Mouse (Mus musculus): ENCODE results near the gene Fhl3. TPM values are rescaled to one million over a fixed set of nuclear protein-coding genes. Genes with fewer than 3 reads are reported as not detected.

Gene Fhl3
- 2.5 TPM in 2 replicates for polyA plus RNA-seq (2015; fragmentation: Nextera tagmentation; extraction: Ambion mirVana)

DNA sequence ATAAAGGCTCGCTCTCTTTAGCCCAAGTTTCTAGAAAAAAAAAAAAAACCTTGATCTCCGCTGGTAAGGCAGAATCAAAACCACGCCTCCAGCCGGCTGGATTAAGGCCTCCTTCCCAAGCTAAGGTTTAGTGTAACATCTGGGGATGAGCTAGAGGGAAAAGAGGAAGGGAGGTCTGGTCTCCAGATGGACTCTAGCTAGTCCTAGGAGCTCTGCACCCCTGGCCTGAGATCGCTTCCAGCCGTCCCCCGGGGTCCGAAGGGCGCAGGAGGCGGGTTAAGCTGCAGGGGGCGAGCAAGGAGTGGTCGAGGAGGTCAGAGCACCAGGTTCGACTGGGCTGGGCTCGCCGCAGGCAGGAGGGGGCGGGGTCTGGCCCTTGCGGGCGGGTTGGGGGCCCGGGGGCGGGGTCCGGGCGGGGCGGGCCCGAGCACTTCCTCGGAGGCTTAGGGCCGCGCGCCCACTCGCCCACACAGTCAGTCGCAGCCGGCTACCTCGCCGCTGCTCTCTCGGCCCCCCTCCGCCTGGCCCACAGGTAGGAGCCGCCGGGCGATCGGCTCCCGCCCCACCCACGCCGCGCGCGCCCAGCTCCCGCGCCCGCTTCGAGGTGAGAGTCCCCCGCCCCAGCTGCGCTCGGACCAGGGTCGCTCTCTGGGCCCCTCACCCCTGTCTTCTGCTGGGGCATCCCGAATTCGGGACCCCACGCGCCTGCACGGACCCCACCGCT lies at the start of gene Fhl3:
Gene Fhl3, plus strand, starts transcription at position 454 of the 724 bp plus-strand sequence.
- Histone ChIP-seq H3K27ac (ENCODE audit: low read length) (peak within 1 kb of the TSS; percentile 53), H3K9me3 (replicated peaks; ENCODE audit: control insufficient read depth, low read length) (no peaks in the 10 kb centered on the region), H3K36me3 (ENCODE audit: control insufficient read depth, insufficient read depth) (no peaks in the 10 kb centered on the region), H3K4me2 (ENCODE audit: low read depth, low read length) (peak within 1 kb of the TSS; percentile 72), H3K9ac (ENCODE audit: low read depth, low read length) (peak within 1 kb of the TSS; percentile 70), H3K4me3 (ENCODE audit: low read depth, low read length) (peak within 1 kb of the TSS; percentile 69), H3K4me1 (ENCODE audit: control insufficient read depth, low read depth, low read length) (peaks cover 38% of the 10 kb centered on the region), H3K27me3 (ENCODE audit: control insufficient read depth, insufficient read depth, low read depth, low read length) (peaks cover 15% of the 10 kb centered on the region)
- peak; percentile 79 for ATAC-seq (ENCODE audit: low read depth)
- WGBS (ENCODE audit: insufficient replicate concordance), result under 1% methylated on average over 35 of the region's 59 CpGs

DNA sequence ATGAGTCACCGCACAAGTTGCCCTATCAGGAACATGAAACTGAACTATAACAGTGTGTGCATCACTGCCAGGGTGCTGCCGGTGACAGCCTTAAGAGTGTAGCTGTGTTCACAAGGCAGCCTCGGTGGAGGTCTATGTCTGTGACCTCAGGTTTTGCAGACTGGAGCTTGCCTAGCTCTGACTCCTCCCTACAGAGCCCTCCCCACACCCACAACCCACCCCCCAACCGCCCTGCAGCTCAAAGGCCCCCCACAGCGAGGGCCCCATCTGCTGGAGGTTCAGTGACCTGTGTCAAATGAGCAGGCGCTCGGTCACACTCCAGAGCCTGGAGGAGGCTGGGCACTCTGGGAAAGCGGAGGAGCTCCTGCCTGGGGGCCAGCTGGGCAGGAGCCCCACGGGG lies 47.6 kb upstream of the Fhl3 start:
- H3K4me3 ChIP-seq (ENCODE audit: low read depth, low read length), result no peak overlapping the region
- WGBS (ENCODE audit: insufficient replicate concordance), result 9% methylated on average over 9 of the region's 9 CpGs
- no peak for ATAC-seq (ENCODE audit: low read depth)
- no peak overlapping the region for H3K9ac ChIP-seq (ENCODE audit: low read depth, low read length)
- peaks cover 10% of the 10 kb centered on the region for H3K4me1 ChIP-seq (ENCODE audit: control insufficient read depth, low read depth, low read length)
- no peaks in the 10 kb centered on the region for H3K9me3 ChIP-seq (replicated peaks; ENCODE audit: control insufficient read depth, low read length)
- H3K36me3 ChIP-seq (ENCODE audit: control insufficient read depth, insufficient read depth), result no peaks in the 10 kb centered on the region
- peaks cover 79% of the 10 kb centered on the region for H3K27me3 ChIP-seq (ENCODE audit: control insufficient read depth, insufficient read depth, low read depth, low read length)
- H3K4me2 ChIP-seq (ENCODE audit: low read depth, low read length), result no peak overlapping the region
- H3K27ac ChIP-seq (ENCODE audit: low read length), result no peak overlapping the region

DNA sequence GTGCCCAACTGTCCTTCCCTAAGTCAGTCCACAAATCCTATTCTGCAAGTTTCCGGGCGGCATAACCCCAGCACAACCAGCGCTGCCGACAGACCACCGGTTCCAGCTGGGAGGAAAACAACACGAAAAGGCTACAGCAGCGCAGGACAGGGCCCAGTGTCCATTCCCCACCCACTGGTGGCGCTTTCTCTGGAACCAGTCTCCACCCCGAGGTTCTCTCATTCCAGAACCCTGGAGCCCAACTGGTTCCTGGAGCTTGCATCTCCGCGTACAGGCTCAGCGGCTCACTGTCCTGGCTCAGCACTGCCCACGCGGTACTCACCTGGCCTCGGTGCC lies 44.0 kb upstream of the Fhl3 start, which contains the start of gene Pou3f1:
Gene Pou3f1, plus strand, starts transcription at position 290 of the 336 bp plus-strand sequence.
- 4% methylated on average over 15 of the region's 15 CpGs for WGBS (ENCODE audit: insufficient replicate concordance)
- Histone ChIP-seq H3K27ac (ENCODE audit: low read length) (no peak within 1 kb of the TSS), H3K4me2 (ENCODE audit: low read depth, low read length) (peak within 1 kb of the TSS; percentile 66), H3K9ac (ENCODE audit: low read depth, low read length) (no peak within 1 kb of the TSS), H3K4me3 (ENCODE audit: low read depth, low read length) (peak within 1 kb of the TSS; percentile 53), H3K27me3 (ENCODE audit: control insufficient read depth, insufficient read depth, low read depth, low read length) (peaks cover 94% of the 10 kb centered on the region), H3K36me3 (ENCODE audit: control insufficient read depth, insufficient read depth) (no peaks in the 10 kb centered on the region), H3K4me1 (ENCODE audit: control insufficient read depth, low read depth, low read length) (peaks cover 13% of the 10 kb centered on the region), H3K9me3 (replicated peaks; ENCODE audit: control insufficient read depth, low read length) (no peaks in the 10 kb centered on the region)
- no peak for ATAC-seq (ENCODE audit: low read depth)

DNA sequence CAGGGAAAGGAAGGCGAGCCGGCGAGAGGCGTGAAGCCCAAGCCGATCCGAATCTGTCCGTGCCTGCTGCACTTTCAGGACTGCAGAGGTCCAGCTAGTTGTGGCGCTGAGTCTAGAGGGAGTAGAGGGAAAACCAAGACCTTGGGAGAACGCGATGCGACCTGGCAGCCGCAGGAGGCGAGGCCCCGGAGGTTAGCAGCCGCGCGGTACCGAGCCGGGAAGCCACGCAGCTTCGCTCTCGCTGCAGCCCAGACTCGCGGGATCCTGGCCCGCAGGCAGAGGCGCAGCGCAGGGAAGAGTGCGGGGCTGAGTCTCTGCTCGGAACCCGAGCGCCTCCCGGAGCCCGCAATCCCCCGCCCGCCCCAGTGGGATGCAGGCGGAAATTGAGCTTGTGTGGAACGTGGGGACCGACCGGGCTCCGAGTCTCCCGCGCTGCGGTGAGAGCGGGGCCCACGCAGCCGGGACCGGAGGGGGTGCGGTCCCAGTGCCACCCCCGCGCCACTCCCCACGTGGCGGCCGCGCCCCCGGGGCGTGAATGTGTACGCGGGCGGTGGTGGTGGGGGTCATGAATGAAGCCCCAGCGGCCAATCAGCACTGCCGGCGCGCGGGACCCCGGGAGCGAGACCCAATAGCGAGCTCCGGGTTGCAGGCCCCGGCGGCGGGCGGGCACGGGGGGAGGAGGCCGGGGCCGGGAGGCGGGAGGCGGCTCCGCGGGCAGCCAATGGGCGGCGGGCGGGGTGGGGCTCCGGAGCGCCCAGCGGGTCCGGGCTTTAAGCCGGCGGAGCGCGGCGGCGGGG lies 43.4 kb upstream of the Fhl3 start:
- Histone ChIP-seq H3K9ac (ENCODE audit: low read depth, low read length) (no peak overlapping the region), H3K4me3 (ENCODE audit: low read depth, low read length) (peak overlapping the region; percentile 53), H3K9me3 (replicated peaks; ENCODE audit: control insufficient read depth, low read length) (no peaks in the 10 kb centered on the region), H3K36me3 (ENCODE audit: control insufficient read depth, insufficient read depth) (no peaks in the 10 kb centered on the region), H3K27ac (ENCODE audit: low read length) (no peak overlapping the region), H3K4me2 (ENCODE audit: low read depth, low read length) (peak overlapping the region; percentile 66), H3K27me3 (ENCODE audit: control insufficient read depth, insufficient read depth, low read depth, low read length) (peaks cover 95% of the 10 kb centered on the region), H3K4me1 (ENCODE audit: control insufficient read depth, low read depth, low read length) (peaks cover 13% of the 10 kb centered on the region)
- WGBS (ENCODE audit: insufficient replicate concordance), result under 1% methylated on average over 79 of the region's 92 CpGs
- ATAC-seq (ENCODE audit: low read depth), result peak; percentile 87

DNA sequence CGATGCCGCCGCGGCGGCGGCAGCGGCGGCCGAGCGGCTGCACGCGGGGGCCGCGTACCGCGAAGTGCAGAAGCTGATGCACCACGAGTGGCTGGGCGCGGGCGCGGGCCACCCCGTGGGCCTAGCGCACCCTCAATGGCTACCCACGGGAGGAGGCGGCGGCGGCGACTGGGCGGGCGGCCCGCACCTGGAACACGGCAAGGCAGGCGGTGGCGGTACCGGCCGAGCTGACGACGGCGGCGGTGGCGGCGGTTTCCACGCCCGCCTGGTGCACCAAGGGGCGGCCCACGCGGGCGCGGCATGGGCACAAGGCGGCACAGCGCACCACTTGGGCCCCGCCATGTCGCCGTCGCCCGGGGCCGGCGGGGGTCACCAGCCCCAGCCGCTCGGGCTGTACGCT lies 42.7 kb upstream of the Fhl3 start:
- ATAC-seq (ENCODE audit: low read depth), result peak; percentile 20; the same call in 1 of the 2 replicates
- Histone ChIP-seq H3K4me2 (ENCODE audit: low read depth, low read length) (peak overlapping the region; percentile 66), H3K36me3 (ENCODE audit: control insufficient read depth, insufficient read depth) (no peaks in the 10 kb centered on the region), H3K4me1 (ENCODE audit: control insufficient read depth, low read depth, low read length) (peaks cover 13% of the 10 kb centered on the region), H3K4me3 (ENCODE audit: low read depth, low read length) (peak overlapping the region; percentile 53), H3K27ac (ENCODE audit: low read length) (no peak overlapping the region), H3K9ac (ENCODE audit: low read depth, low read length) (no peak overlapping the region), H3K27me3 (ENCODE audit: control insufficient read depth, insufficient read depth, low read depth, low read length) (peaks cover 98% of the 10 kb centered on the region), H3K9me3 (replicated peaks; ENCODE audit: control insufficient read depth, low read length) (no peaks in the 10 kb centered on the region)
- 1% methylated on average over 44 of the region's 61 CpGs for WGBS (ENCODE audit: insufficient replicate concordance)

DNA sequence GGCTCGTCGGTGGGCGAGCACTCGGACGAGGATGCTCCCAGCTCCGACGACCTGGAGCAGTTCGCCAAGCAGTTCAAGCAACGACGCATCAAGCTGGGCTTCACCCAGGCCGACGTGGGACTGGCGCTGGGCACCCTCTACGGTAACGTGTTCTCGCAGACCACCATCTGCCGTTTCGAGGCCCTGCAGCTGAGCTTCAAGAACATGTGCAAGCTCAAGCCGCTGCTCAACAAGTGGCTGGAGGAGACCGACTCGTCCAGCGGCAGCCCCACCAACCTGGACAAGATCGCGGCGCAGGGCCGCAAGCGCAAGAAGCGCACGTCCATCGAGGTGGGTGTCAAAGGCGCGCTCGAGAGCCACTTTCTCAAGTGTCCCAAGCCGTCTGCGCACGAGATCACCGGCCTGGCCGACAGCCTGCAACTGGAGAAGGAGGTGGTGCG lies 42.1 kb upstream of the Fhl3 start:
- Histone ChIP-seq H3K27ac (ENCODE audit: low read length) (no peak overlapping the region), H3K4me1 (ENCODE audit: control insufficient read depth, low read depth, low read length) (peaks cover 13% of the 10 kb centered on the region), H3K9me3 (replicated peaks; ENCODE audit: control insufficient read depth, low read length) (no peaks in the 10 kb centered on the region), H3K4me2 (ENCODE audit: low read depth, low read length) (no peak overlapping the region), H3K27me3 (ENCODE audit: control insufficient read depth, insufficient read depth, low read depth, low read length) (peaks cover 97% of the 10 kb centered on the region), H3K36me3 (ENCODE audit: control insufficient read depth, insufficient read depth) (no peaks in the 10 kb centered on the region), H3K9ac (ENCODE audit: low read depth, low read length) (no peak overlapping the region), H3K4me3 (ENCODE audit: low read depth, low read length) (no peak overlapping the region)
- 4% methylated on average over 39 of the region's 39 CpGs for WGBS (ENCODE audit: insufficient replicate concordance)
- no peak for ATAC-seq (ENCODE audit: low read depth)

DNA sequence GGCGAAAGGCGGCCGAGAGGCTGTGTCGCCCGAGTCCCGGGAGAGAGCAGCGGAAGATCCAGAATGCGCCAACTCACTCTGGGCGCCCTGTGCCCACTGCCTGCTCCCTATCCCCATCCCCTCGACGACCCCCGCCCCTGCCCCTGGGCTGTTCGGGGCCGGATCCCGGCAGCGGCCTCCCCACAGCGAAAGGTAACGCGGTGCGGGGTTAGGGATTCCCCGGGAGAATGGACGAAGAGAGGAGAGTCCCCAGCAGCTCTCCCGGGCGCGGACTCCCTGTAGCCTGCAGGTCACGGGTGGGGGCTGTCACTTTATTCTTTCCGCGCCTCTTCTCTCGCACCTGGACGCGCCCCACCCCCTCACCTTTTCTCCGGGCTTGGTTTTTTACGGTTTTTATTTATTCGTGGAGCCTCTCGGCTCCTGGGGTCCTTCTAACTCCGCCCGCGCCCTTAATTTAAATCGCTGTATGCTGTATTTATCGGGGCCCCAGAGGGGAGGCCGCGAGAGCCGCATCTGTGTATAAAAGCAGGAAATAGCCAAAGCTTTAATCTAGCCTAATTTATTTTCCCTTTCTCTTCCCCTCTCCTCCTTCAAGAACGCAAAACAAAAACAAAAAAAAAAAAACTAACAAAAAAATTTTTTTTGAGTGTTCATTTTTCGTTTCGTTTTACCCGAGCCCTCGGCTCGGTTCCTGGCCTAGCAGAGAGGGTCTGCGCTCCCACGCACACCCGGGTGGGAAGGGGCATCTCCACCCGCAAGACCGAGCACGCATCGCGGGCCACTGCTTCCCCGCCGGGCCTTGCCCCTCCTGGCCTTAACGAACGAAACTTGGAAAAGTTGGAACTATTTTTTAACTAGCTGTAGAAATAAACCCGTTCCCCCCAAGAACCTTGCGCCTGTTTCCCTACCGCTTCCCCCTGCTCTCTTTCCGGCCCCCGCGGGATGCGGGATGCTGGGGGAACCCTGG lies 41.0 kb upstream of the Fhl3 start:
- 2% methylated on average over 68 of the region's 68 CpGs for WGBS (ENCODE audit: insufficient replicate concordance)
- Histone ChIP-seq H3K4me3 (ENCODE audit: low read depth, low read length) (no peak overlapping the region), H3K4me1 (ENCODE audit: control insufficient read depth, low read depth, low read length) (peaks cover 13% of the 10 kb centered on the region), H3K9me3 (replicated peaks; ENCODE audit: control insufficient read depth, low read length) (no peaks in the 10 kb centered on the region), H3K27ac (ENCODE audit: low read length) (no peak overlapping the region), H3K9ac (ENCODE audit: low read depth, low read length) (no peak overlapping the region), H3K27me3 (ENCODE audit: control insufficient read depth, insufficient read depth, low read depth, low read length) (peaks cover 92% of the 10 kb centered on the region), H3K4me2 (ENCODE audit: low read depth, low read length) (no peak overlapping the region), H3K36me3 (ENCODE audit: control insufficient read depth, insufficient read depth) (no peaks in the 10 kb centered on the region)
- no peak for ATAC-seq (ENCODE audit: low read depth)

DNA sequence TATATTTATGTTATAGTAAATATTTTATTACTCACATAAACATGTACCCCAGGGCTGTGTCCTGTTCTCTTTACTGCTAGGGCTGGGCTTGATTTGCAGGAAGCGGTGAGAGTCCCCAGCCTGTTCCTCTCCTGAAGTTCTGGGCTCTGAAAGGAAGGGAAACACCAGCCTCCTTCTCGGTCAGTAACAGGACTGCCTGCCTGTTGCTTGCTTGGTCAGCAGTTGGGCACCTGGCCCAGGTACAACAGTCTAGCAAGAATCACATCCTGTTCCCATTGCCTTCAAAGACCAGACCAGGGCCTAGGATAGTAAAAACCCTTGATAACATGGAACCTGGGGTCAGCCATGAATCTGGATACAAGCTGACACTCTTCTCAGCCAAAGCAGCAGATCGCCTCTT lies 39.9 kb upstream of the Fhl3 start:
- Histone ChIP-seq H3K27me3 (ENCODE audit: control insufficient read depth, insufficient read depth, low read depth, low read length) (peaks cover 87% of the 10 kb centered on the region), H3K4me1 (ENCODE audit: control insufficient read depth, low read depth, low read length) (peaks cover 13% of the 10 kb centered on the region), H3K9ac (ENCODE audit: low read depth, low read length) (no peak overlapping the region), H3K4me2 (ENCODE audit: low read depth, low read length) (no peak overlapping the region), H3K9me3 (replicated peaks; ENCODE audit: control insufficient read depth, low read length) (no peaks in the 10 kb centered on the region), H3K4me3 (ENCODE audit: low read depth, low read length) (no peak overlapping the region), H3K36me3 (ENCODE audit: control insufficient read depth, insufficient read depth) (no peaks in the 10 kb centered on the region), H3K27ac (ENCODE audit: low read length) (no peak overlapping the region)
- WGBS (ENCODE audit: insufficient replicate concordance), result 30% methylated on average over 3 of the region's 3 CpGs
- no peak for ATAC-seq (ENCODE audit: low read depth)
